Mouse (Mus musculus): ENCODE results near the gene March7.

The March7 gene

DNA sequence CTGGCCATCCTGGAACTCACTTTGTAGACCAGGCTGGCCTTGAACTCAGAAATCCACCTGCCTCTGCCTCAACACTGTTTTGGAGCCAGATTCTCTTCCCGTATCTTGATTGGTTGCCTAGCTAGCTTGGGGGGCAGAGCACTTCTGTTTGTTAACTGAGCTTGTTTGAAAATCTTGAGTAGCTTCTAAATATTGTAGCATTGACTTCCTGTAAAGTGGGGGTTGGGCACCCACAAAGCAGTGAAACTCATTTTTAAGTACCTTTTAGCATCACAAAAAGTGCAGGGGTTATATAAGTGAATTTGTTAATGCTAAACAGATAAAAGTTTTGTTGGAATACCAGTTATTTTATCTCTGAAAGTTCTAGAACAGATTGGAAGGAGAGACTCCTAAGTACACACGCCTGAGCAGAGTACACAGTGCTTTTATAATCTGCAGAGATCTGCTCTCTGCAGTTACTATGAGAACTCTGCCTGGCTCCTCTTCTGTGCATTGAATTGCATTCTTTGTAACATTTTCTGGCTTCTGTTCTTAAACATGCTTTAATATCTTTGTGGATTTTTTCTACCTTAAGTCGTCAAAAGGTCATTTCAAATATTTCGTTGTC is 7.0 kb downstream of the March7 start:
- no peak for DNase-seq

DNA sequence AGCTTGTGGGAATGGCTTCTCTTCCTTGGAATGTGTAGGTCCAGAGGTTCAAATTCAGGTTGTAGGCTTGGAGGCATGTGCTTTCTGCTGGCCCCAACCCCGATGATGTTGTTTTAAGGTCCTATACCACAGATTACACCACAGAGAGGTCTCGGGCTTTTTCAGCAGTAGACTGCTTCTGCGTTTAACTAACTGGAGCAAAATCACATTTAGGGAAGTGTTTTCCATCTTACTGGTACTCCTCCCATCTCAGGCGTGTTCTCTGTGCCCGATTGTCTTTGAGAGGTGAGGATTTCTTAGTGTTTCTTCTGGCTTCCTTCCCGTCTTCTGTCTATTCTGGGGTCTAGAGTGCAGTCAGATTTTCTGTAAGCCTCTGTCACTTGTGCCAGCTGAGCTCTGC is 7.9 kb downstream of the March7 start:
- DNase-seq: no peak

- DNase-seq: no peak
These were observed 11.5 kb downstream of the March7 start for GRCm38 (mm10) chr2:60221236-60221635.

GRCm38 (mm10) chr2:60221954-60222353 is 12.3 kb downstream of the March7 start:
- DNase-seq: no peak

GRCm38 (mm10) chr2:60223489-60223888 is 13.8 kb downstream of the March7 start:
- DNase-seq: no peak

DNA sequence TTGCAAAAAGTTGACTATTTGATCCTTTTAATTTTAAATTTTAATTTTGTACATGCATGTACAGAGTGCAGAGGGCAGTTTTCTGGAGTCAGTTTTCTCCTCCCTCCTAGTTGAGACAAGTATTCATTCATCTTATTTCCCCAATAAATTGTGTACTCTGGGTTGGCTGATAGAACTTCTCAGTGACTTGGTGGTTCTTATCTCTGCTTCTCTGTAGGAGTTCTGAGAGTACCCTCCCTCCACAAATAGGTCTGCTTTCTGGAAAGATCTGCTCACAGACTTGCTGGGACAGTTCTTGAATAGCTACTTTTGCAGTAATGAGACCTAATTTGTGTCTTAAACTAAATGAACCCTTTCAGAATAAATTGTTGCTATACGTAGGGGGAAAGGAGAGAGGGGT is 18.8 kb downstream of the March7 start:
- DNase-seq: no peak

- no peak for DNase-seq
These were observed 20.7 kb downstream of the March7 start for GRCm38 (mm10) chr2:60230361-60230760.

DNA sequence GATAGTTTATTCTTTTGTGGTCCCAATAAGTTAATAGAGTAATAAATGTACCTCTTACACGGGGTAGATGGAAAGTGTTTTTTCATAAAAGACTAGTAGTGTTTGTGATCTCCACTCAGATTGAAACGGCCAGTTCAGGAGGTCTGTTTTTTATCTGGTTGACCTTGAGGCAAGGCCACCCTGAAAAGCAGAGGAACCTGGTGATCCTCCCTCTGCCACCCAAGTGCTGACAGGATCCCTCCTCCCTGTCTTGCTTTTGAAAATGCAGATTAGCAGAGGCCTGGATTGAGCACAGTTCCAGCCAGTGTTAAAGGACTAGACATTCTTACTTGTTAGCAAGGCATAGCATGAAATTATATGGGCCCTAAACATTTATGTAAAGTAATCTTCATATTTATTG is 23.5 kb downstream of the March7 start:
- DNase-seq: no peak

- DNase-seq: no peak
These were observed 24.8 kb downstream of the March7 start for GRCm38 (mm10) chr2:60234506-60234905.

DNA sequence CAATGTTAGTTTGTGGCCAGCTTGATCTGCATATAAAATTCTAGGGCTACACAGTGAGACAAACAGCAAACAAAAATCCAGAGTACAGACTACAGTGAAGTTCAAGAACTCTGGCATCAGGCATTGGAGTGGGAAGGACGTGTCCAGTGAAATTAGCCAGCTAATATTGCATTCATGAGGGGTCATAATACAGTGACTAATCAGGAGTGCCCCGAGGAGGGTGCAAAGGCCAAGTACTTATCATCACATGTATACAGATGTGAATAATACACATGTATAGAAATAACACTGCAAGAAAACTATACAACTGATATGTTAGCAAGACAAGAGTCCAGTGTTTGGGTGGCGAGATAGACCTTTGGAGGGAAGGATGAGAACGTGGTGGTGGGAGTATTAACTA is 43.1 kb downstream of the March7 start:
- DNase-seq: no peak

GRCm38 (mm10) chr2:60253506-60253905 is 43.8 kb downstream of the March7 start:
- DNase-seq: no peak

GRCm38 (mm10) chr2:60256751-60257150 is 47.1 kb downstream of the March7 start:
- no peak for DNase-seq

DNA sequence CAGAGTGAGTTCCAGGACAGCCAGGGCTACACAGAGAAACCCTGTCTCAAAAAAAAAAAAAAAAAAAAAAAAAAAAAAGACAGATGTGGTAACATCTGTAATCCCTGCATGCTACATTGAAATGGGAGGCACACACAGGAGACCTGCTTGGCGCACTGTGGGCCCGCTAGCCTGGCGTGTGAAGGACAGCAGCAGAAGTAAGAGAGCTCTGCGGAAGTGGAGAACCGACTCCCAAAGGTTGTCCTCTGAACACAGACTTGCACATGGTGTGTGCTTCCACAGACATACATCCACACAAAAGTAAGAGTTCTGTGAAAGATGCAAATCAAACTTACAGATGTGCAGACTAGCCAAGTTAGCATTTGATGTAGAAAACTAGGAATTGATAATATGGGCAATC is 49.5 kb downstream of the March7 start:
- no peak for DNase-seq

GRCm38 (mm10) chr2:60260621-60261350 is 51.1 kb downstream of the March7 start:
- DNase-seq: no peak

DNA sequence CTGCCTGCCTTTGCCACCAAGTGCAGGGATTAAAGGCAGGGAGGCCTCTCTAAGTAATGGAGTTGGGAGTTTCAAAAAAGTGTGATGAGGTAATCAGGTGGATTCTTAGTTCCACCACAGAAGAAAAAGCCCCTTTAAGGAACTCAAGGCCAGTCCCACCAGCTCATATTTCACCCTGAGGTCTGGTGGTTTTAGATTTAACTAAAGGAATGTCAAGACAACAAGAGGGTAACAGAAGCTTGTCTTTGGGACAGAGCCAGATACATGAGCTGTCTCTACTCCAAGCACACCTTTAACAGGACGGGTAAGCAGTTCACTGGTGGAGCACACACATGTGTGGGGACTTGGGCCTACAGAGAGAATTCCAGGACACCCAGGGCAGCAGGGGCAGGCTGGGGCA is 57.9 kb downstream of the March7 start:
- DNase-seq: no peak

GRCm38 (mm10) chr2:60269856-60270479 is 60.3 kb downstream of the March7 start:
- no peak for DNase-seq

DNA sequence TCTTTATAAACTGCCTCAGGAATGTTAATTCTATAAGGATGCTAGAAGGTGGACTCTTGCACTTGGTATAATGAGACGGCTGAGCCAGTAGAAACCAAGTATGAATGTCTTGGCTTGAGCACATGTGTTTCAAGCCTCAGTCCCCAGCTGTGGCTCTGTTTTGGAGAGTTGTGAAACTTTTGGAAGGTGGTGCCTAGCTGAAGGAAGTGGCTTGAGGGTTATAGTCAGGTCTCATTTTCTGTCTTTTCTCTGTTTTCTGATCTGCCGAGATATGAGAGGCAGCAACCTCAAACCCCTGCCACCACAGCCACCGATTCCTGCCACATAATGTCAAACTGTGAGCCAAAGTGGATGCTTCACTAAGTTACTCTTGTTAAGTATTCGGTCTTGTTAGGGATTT is 68.9 kb downstream of the March7 start:
- DNase-seq: peak; percentile 26

DNA sequence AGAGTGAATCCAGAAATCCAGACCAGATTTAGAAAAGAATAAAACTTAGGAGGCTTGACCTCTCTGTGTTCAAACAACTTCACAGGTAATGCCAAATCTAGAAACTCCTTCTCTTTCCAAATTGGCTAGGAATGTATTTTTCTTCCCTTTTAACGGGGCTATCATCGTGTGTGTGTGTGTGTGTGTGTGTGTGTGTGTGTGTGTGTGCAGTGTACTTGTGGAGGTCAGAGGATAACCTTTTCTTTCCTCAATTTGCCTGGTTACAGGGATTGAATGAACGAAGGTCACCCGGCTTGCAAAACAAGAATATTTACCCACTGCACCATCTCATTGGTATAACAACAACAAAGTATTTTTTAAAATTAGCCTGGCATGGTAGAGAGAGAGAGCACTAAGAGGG is 72.9 kb downstream of the March7 start:
- no peak for DNase-seq

GRCm38 (mm10) chr2:60283208-60283750 is 73.6 kb downstream of the March7 start:
- DNase-seq: no peak

GRCm38 (mm10) chr2:60283751-60284466 is 74.2 kb downstream of the March7 start:
- DNase-seq: peak; percentile 62

DNA sequence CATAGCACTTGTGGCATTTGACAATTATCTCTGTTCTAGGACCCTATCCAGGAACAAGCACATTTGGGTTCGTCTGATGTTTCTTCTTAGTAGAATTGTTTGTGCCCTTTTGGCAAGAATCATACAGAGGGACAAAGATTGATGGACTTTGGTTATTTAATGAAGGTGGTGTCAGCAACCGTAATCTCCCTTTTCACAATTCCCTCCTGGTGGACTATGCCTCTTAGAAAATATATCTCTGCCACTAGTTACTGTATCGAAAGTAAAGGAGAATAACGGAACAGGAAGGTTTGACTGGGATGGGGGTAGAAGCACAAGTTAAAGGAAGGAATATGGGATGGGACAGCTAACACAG is 74.8 kb downstream of the March7 start, which contains the start of gene Cd302:
Cd302 (minus strand) TSS at position 22 of the 355 bp plus-strand sequence.
- no peak for DNase-seq

DNA sequence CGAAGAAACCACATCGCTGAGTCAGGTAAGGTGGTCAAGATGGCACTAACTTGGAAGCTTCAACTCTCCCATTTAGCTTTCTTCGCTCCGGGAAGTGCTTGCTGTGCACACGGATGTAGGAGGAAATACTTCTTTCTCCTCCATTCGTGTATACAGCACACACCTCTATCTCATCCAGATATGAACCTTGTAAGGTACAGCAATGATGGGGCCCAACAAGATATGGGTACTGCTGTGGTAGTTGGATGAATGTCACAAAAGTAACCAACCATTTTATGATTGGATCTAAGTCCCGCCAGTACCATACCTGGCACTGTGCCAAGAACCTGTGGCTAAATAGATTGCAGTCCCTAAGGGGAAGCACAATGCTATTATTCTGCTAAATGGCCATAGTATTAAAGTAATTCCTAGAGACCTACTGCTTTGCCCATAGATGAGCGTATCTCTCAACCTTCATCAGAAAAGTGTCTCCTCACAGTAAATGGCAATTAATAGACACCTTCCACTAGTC is 75.5 kb downstream of the March7 start:
- no peak for DNase-seq

- DNase-seq: no peak
These were observed 78.9 kb downstream of the March7 start for GRCm38 (mm10) chr2:60288606-60289005.
